Mouse (Mus musculus) limb, embryonic 12.5 days (tissue): Measurements from ENCODE around the gene Klhl30. TPM values are rescaled to one million over a fixed set of nuclear protein-coding genes. Genes with fewer than 3 reads are reported as not detected.

Source experiments
- ATAC-seq: fragments of 200-750 bp; cut with Nextera tagmentation; 2 replicates; pipeline ENCODE4 v1.8.0; 2017; ENCODE audit warnings: low read depth, moderate TSS enrichment; ENCODE audit not compliant: insufficient number of reproducible peaks, insufficient read depth, low FRiP score, low TSS enrichment
- H3K27ac ChIP-seq: fragments of 300-500 bp; sonication (generic); 2 replicates; pipeline ENCODE4 v1.5.1; 2016; ENCODE audit warnings: mild to moderate bottlenecking, moderate library complexity
- H3K27me3 ChIP-seq: fragments of 300-500 bp; sonication (generic); 2 replicates; pipeline ENCODE4 v1.6.1; 2016; ENCODE audit warnings: mild to moderate bottlenecking, moderate library complexity
- H3K36me3 ChIP-seq: fragments of 300-500 bp; sonication (generic); 2 replicates; pipeline ENCODE4 v1.6.1; 2016; ENCODE audit warnings: mild to moderate bottlenecking, moderate library complexity
- H3K4me1 ChIP-seq: fragments of 300-500 bp; sonication (generic); replicated peaks from 2 replicates; pipeline ENCODE4 v1.6.1; 2016
- H3K4me2 ChIP-seq: fragments of 300-500 bp; sonication (generic); 2 replicates; pipeline ENCODE4 v1.6.1; 2016; ENCODE audit warnings: mild to moderate bottlenecking, moderate library complexity
- H3K4me3 ChIP-seq: fragments of 300-500 bp; sonication (generic); replicated peaks from 2 replicates; pipeline ENCODE4 v1.5.1; 2016; ENCODE audit warnings: mild to moderate bottlenecking
- H3K9ac ChIP-seq: fragments of 300-500 bp; sonication (generic); replicated peaks from 2 replicates; pipeline ENCODE4 v1.6.1; 2016; ENCODE audit warnings: mild to moderate bottlenecking, moderate library complexity
- H3K9me3 ChIP-seq: fragments of 300-500 bp; sonication (generic); 2 replicates; pipeline ENCODE4 v1.6.1; 2016; ENCODE audit warnings: mild to moderate bottlenecking, moderate library complexity
- WGBS: fragments of 180-500 bp; shearing (Covaris S2); methylation state at CpG from one replicate; pipeline ENCODE4 v1.1.7; 2016; 5-methylcytosine and 5-hydroxymethylcytosine counted together
- polyA plus RNA-seq: library from polyadenylated mRNA; unstranded; fragments of >200 nt; fragmentation: Nextera tagmentation; extraction: Ambion mirVana; gene quantifications from 2 replicates; pipeline ENCODE4 v1.2.1, GENCODE M21; 2016

Gene Klhl30
- polyA plus RNA-seq, 1 experiment from 2014 or later, result 0.84 TPM

GRCm38 (mm10) chr1:91365816-91366214, 15.0 kb downstream of the Klhl30 start:
- WGBS, result 24% methylated on average over 8 of the region's 8 CpGs

GRCm38 (mm10) chr1:91366215-91367108, 15.6 kb downstream of the Klhl30 start, which contains the start of gene Erfe:
Gene Erfe, plus strand, starts transcription at chr1:91366430.
- H3K4me3 ChIP-seq, result peak within 1 kb of the TSS; percentile 45
- peak; percentile 43; the same call in 1 of the 2 replicates for ATAC-seq
- peaks cover 23% of the 10 kb centered on the region for H3K27me3 ChIP-seq
- H3K4me2 ChIP-seq, result peak within 1 kb of the TSS; percentile 90
- WGBS, result under 1% methylated on average over 68 of the region's 68 CpGs
- H3K36me3 ChIP-seq, result peaks cover 22% of the 10 kb centered on the region
- H3K27ac ChIP-seq, result no peak within 1 kb of the TSS
- peak within 1 kb of the TSS; percentile 66 for H3K9ac ChIP-seq
- H3K9me3 ChIP-seq, result peaks cover 5% of the 10 kb centered on the region
- H3K4me1 ChIP-seq, result peaks cover 14% of the 10 kb centered on the region; the same call in 1 of the 2 replicates

More at GRCm38 (mm10) chr1:91365816-91366214, 15.0 kb downstream of the Klhl30 start:
- peak overlapping the region; percentile 45 for H3K4me3 ChIP-seq
- H3K27ac ChIP-seq, result no peak overlapping the region
- H3K27me3 ChIP-seq, result peaks cover 23% of the 10 kb centered on the region
- H3K36me3 ChIP-seq, result peaks cover 15% of the 10 kb centered on the region
- peak overlapping the region; percentile 90 for H3K4me2 ChIP-seq
- peaks cover 14% of the 10 kb centered on the region; the same call in 1 of the 2 replicates for H3K4me1 ChIP-seq
- peaks cover 5% of the 10 kb centered on the region for H3K9me3 ChIP-seq
- no peak for ATAC-seq
- peak overlapping the region; percentile 66 for H3K9ac ChIP-seq

GRCm38 (mm10) chr1:91367295-91367694, 16.5 kb downstream of the Klhl30 start:
- no peak overlapping the region for H3K9ac ChIP-seq
- H3K36me3 ChIP-seq, result peaks cover 30% of the 10 kb centered on the region
- peaks cover 23% of the 10 kb centered on the region for H3K27me3 ChIP-seq
- ATAC-seq, result no peak
- H3K9me3 ChIP-seq, result peaks cover 5% of the 10 kb centered on the region
- H3K27ac ChIP-seq, result no peak overlapping the region
- peak overlapping the region; percentile 90 for H3K4me2 ChIP-seq
- WGBS, result 98% methylated on average over 3 of the region's 3 CpGs
- no peak overlapping the region for H3K4me3 ChIP-seq
- H3K4me1 ChIP-seq, result peaks cover 14% of the 10 kb centered on the region; the same call in 1 of the 2 replicates

GRCm38 (mm10) chr1:91369408-91369807, 18.6 kb downstream of the Klhl30 start:
- Histone ChIP-seq H3K27ac (no peak overlapping the region), H3K4me1 (peaks cover 14% of the 10 kb centered on the region; the same call in 1 of the 2 replicates), H3K4me3 (no peak overlapping the region), H3K9ac (no peak overlapping the region), H3K36me3 (peaks cover 51% of the 10 kb centered on the region), H3K9me3 (peaks cover 2% of the 10 kb centered on the region), H3K4me2 (no peak overlapping the region), H3K27me3 (peaks cover 23% of the 10 kb centered on the region)
- 59% methylated on average over 4 of the region's 4 CpGs for WGBS
- no peak for ATAC-seq

GRCm38 (mm10) chr1:91370055-91370454, 19.2 kb downstream of the Klhl30 start:
- H3K4me1 ChIP-seq, result peaks cover 14% of the 10 kb centered on the region; the same call in 1 of the 2 replicates
- no peak overlapping the region for H3K9ac ChIP-seq
- no peaks in the 10 kb centered on the region for H3K9me3 ChIP-seq
- no peak overlapping the region for H3K4me2 ChIP-seq
- H3K4me3 ChIP-seq, result no peak overlapping the region
- H3K36me3 ChIP-seq, result peaks cover 58% of the 10 kb centered on the region
- 91% methylated on average over 23 of the region's 23 CpGs for WGBS
- no peak for ATAC-seq
- no peak overlapping the region for H3K27ac ChIP-seq
- H3K27me3 ChIP-seq, result peaks cover 23% of the 10 kb centered on the region

GRCm38 (mm10) chr1:91373414-91373835, 22.6 kb downstream of the Klhl30 start:
- no peak for ATAC-seq
- Histone ChIP-seq H3K4me2 (no peak overlapping the region), H3K27ac (no peak overlapping the region), H3K9ac (no peak overlapping the region), H3K4me3 (no peak overlapping the region), H3K27me3 (no peaks in the 10 kb centered on the region), H3K4me1 (no peaks in the 10 kb centered on the region), H3K36me3 (peaks cover 91% of the 10 kb centered on the region), H3K9me3 (no peaks in the 10 kb centered on the region)
- WGBS, result 87% methylated on average over 6 of the region's 6 CpGs

- Histone ChIP-seq H3K36me3 (peaks cover 96% of the 10 kb centered on the region), H3K9me3 (no peaks in the 10 kb centered on the region), H3K27me3 (no peaks in the 10 kb centered on the region), H3K4me2 (no peak overlapping the region), H3K9ac (no peak overlapping the region), H3K4me1 (no peaks in the 10 kb centered on the region), H3K27ac (no peak overlapping the region), H3K4me3 (no peak overlapping the region)
- ATAC-seq, result 0 out of 2 replicates have a peak, but pooled peaks have one; percentile 37
- WGBS, result 69% methylated on average over 7 of the region's 7 CpGs
Observed at GRCm38 (mm10) chr1:91380453-91381090, 29.8 kb downstream of the Klhl30 start.

- Histone ChIP-seq H3K4me2 (no peak overlapping the region), H3K9ac (no peak overlapping the region), H3K27me3 (no peaks in the 10 kb centered on the region), H3K27ac (no peak overlapping the region), H3K36me3 (peaks cover 94% of the 10 kb centered on the region), H3K4me1 (no peaks in the 10 kb centered on the region), H3K4me3 (no peak overlapping the region), H3K9me3 (no peaks in the 10 kb centered on the region)
- no peak for ATAC-seq
- 89% methylated on average over 4 of the region's 4 CpGs for WGBS
Observed at GRCm38 (mm10) chr1:91381091-91381471, 30.3 kb downstream of the Klhl30 start.

GRCm38 (mm10) chr1:91390369-91390768, 39.6 kb downstream of the Klhl30 start:
- Histone ChIP-seq H3K4me1 (no peaks in the 10 kb centered on the region), H3K9me3 (no peaks in the 10 kb centered on the region), H3K27ac (no peak overlapping the region), H3K27me3 (no peaks in the 10 kb centered on the region), H3K36me3 (peaks cover 92% of the 10 kb centered on the region), H3K9ac (no peak overlapping the region), H3K4me3 (no peak overlapping the region), H3K4me2 (no peak overlapping the region)
- ATAC-seq, result no peak
- WGBS, result 97% methylated on average over 5 of the region's 5 CpGs

- no peak for ATAC-seq
- Histone ChIP-seq H3K27me3 (no peaks in the 10 kb centered on the region), H3K4me3 (peak overlapping the region; percentile 91), H3K4me1 (peaks cover 12% of the 10 kb centered on the region), H3K27ac (peak overlapping the region; percentile 90), H3K9ac (peak overlapping the region; percentile 96), H3K4me2 (peak overlapping the region; percentile 67), H3K9me3 (no peaks in the 10 kb centered on the region), H3K36me3 (peaks cover 36% of the 10 kb centered on the region)
- whole genome bisulfite sequencing, result under 1% methylated on average over 12 of the region's 12 CpGs
Observed at GRCm38 (mm10) chr1:91397927-91398259, 47.1 kb downstream of the Klhl30 start.
